Mouse (Mus musculus) spleen, postnatal 14 days (tissue): ENCODE data around the gene Eif2ak4.

Experiments used
- DNase-seq, 2 experiments: peaks; one replicate each; pipeline ENCODE4 v3.0.0; 2021 to 2022; ENCODE audit warnings: low spot score in 2 of 2

Eif2ak4 gene

DNA sequence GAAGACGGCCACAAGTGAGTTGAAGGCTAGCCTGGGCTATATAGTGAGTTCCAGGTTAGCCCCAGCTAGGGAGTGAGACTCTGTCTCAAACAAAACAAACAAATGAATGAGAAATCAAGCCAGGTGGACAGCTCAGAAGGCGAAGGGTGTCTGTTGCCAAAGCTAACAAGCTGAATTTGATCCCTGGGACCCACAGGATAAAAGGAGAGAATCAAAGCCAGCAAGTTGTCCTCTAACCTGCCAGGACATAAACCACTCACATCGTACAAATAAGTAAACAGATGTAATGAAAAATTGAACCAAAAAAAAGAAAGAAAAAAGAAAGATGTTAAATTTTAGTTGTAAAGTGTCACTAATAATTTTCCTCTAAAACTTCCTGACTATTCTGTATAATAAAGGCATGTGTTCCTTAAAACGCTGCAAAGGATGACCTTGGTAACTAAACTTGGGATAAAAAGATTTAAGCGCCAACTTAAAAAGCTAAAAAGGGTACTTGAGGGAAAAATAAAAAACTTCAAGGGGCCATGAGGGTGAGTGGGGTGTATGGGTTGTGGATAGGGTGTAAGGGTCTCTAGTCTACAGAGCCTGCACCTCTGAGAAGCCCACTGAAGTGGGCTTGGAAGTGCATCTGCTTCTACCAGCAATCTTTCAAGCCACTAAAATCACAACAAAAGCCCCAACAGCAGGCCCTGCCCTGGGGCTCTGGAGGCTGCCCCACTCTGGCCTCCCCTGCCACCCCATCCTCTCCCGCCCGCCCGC lies 121.4 kb downstream of the Eif2ak4 start:
- no peak for DNase-seq

DNA sequence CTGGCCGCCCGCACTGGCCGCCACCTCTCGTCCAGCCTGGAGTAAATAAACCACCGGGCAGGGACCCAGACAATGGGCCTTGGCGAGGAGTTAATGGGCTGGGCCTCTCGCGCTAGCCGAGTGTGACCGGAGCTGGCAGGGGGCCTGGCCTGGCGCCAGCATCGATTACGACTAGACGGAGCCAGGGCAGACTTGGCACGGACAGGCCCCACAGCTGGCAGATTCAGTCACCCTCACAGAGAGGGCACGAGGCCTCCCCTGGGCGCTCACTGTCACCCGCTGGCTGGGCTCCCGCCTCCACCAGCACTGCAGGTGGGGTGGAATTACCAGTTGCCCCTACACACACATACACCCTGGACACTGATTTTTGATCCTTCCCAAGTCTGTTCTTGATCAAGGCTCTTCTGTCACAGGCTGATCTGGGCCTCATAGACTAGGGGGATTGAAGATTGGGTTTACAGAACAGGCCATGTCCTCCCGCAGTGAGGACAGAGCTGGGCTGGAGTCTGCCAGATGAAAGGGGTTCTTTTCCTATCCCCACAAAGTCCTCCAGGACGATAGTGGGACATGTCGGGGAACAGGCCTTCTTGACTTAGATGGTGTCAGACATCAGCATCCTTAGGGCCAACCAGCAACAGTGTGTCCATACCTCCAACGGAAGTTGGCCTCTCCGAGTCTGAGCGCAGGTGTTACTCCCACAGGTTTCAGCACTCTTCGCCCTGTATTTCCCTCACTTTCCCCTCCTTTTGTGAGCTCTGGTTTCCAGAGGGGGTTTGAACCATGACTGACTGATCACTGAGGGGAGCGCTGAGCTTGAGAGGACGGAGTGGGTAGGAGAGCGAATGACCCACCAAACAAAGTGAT lies 122.3 kb downstream of the Eif2ak4 start:
- DNase-seq, result no peak

DNA sequence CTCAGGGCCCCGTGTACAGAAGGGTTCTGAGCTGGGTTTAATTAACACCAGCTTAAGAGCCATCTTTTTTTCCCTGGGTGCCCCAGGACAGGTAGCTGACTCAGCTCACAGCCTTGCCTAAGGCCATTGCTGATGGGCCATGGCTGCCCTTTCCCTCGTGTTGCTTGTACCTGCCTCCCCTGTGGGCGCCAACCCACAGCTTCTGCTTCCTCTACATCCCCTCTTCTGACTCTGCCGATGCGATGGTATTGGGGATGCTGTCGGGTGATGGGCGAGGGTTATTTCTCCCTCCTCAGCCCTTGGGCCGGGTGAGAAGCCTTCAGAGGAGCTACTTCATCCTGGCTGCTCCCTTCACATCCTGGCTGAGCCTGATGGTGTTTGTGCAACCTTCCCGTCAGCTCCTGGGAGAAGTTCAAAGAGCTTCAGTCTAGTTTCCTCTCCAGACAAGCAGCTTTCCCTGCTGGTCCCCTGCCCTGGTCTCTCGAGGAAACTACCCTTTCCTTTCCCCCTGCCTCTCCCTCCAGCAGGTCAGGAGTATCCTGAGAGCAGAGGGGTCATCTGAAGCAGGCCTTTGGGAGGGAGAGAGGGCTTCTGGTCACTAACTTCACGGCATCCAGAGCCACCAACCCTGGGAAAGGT lies 123.5 kb downstream of the Eif2ak4 start:
- no peak for DNase-seq

DNA sequence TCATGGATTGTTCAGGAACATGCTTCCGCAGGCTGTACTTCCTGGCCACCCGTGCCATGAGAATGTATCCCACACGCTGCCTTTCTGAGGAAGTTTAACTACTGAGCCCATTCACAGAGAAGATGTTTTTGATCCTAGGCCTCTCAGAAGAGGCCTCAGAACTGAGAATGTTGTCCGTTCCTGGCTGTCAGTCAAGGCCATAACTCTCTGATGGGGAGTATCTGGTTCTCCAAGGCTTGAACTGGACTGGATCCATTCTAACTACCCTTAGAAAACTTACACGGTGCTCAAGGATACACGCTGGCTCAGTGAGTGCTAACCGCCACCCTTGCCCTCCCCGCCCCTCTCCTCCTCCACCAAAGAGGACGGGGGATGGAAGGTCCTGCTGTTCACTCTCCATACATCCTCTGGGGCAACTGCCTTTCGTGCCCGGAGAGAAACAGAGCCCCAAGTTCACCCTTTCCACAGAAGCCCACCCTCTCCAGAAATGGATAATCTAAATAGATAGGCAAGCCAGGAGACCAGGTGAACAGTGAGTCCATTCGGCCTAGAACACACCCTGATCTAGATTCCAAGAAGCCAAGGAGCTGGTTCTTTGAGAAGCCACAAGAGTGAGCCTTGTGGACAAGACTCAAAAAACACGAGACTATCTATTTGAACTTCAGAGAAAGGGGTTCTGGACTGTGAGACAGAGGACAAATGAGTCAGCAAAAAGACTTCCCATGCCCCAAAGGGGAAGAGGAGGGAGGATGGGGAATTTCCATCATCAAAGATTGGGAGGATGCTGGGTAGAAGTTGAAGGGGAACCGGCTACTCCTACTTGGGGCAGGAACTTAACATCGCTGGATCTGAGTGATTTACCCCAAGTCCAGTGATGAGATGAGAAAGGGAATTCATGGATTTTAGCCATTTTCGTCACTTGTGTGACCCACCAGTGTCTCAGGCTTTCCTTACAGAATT lies 124.3 kb downstream of the Eif2ak4 start:
- DNase-seq, result no peak

DNA sequence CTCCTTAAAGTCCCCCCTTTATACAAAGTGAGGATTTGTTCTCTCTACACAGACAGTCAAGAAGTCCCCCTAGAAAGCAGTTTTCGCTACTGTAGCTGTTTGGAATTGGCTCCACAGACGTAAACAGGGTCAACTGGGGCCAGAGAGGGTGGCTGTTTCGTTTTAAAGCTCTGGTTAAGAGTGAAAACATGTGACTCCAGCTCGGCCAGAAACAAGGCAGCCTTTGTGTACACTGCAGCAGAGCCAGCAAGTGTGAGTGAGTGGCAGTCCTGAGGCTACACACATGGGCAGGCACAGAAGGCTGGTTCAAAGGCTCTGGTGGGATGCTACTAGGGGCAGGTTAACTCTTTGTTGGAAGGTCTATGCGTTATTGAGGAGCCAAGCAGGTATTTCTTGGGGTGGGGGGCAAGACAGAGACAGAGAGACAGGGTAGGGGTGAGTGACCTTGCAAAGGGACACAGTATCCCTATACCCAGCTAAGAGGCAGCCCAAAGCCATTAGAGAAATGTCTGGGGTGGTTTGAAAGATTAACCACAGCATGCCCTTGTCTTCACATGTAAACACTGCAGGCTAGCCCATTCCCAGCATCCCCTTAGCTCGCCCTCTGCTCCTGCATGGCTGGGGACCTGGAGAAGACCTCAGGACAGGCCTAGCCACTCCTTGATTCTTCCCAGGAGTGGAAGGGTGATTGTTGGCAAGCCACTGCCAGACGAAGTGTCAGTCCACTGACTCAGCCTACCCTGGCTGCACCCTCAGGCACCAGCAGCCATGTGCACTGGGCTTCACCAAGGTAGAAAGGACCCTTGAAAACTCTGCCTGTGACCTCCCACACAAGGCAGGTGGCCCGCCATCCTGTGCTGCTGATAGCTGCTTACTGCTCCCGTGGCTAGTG lies 131.9 kb downstream of the Eif2ak4 start:
- no peak for DNase-seq

DNA sequence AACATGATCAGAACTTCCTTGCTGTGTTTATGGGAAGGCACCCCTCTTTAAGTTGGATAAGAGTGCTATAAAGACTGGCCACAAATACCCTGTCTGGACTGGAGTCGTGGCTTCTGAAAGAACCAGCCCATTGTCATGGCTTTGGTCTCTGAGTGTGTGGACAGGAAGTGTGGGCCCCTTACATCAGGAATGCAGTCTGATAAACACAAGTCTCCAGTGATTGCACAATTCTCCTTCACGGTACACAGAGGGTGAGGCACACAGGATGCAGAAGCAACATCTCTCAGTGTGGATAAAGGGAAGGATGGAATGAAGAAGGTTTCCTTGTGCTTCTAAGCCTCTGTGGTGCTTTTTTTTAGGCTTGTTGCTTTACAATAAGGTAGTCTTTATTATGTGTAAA lies 133.8 kb downstream of the Eif2ak4 start:
- DNase-seq, result no peak

DNA sequence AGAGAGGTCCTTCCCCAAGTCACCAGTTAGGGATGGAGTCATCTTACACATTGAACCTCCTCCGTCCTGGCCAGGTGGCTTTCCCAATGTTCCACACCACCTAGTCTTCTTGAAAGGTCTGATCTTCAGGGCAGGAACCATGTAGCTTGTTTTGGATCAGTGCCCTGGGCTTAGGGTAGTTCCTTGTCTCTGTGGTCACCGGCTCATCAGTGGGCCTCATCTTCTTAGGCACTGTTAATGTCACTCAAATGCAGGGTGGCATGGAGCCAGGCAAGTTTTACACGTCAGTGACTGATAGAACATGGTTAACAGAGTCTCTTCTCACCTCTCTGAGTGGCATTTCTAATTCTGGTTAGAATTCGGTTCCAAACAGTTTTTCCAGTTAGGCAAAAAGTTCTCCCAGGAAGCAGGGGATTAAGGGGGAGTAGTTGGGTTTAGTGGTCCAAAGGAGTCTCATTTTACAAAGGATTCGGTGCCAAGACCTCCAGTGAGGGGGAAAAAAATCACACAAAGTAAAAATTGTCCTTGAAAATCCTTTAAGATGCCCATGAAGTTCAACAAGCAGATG lies 134.8 kb downstream of the Eif2ak4 start:
- no peak for DNase-seq

DNA sequence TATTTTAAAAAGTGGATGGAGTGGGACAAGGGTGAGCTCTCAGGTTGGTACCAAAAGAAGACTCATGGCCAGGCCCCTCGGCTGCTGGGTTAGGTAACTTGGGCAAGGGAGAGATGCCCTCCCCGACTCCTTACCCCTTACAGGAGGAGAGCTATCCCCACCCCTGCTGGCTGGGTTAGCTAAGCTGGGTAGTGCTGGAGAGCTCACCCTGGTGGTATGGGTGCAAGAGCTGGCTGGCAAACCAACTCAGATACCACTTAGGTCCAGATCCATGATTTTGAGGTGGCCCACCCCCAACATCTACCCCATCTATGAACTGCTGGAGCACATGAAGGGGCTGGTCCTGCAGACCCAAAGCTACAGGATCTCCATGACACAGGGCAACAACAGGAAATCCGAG lies 136.4 kb downstream of the Eif2ak4 start:
- DNase-seq, result no peak
